Mouse (Mus musculus): ENCODE data around the gene Cinp.

Gene Cinp

DNA sequence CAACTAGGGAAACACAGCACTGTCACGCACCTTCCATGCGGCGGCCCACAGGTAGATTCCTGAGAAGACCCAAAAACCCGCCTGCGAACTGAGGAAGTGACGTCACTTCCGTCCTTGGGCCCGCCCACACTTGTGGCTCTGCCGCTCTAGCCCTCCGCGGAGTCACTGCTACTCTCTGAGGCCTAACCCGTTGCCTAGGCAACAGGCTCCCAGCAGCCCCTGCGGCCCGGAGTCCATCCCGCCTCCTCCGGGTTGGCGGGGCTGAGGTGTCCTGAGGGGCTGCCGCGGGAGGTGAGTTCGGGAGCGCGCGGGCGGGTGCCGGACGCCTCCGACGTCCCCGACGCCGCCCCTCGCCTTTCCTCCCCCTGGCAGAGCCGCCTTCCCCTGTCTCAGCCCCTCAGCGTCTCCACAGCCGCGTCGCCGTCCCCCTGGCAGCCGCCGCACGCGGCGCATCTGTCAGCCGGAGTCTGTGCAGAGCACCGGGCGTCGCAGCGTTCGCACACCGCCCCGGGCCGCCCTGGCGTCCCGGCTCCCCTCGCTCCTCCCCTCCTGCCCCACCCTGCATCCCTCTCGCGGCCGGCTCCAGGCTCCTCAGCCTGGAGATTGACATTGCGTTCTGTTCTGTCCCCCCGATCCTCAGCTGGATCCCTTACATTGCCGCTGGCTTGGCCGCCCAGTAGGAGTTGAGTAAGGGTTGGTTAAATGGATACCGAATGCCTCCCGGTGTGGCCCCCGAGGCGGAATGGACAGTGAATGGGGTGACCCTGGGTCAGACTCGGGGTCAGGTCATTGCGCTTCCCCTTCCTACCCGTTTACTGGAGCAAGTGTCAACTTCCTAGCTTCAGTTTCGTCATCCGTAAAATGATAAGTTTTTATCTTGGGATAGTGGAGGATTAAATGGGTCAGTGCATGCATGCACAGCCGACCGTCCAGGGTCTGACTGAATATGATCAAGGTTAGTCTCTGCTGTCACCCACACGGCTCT is at the start of gene Cinp, which contains the start of gene Tecpr2:
TSS of gene Cinp (minus strand) at position 110 of the 985 bp plus-strand sequence.
TSS of gene Tecpr2 (plus strand) at position 229 of the 985 bp plus-strand sequence.
- DNase-seq, result peak; percentile 98

GRCm38 (mm10) chr12:110937496-110937895 is 48.6 kb upstream of the Cinp start:
- no peak for DNase-seq

DNA sequence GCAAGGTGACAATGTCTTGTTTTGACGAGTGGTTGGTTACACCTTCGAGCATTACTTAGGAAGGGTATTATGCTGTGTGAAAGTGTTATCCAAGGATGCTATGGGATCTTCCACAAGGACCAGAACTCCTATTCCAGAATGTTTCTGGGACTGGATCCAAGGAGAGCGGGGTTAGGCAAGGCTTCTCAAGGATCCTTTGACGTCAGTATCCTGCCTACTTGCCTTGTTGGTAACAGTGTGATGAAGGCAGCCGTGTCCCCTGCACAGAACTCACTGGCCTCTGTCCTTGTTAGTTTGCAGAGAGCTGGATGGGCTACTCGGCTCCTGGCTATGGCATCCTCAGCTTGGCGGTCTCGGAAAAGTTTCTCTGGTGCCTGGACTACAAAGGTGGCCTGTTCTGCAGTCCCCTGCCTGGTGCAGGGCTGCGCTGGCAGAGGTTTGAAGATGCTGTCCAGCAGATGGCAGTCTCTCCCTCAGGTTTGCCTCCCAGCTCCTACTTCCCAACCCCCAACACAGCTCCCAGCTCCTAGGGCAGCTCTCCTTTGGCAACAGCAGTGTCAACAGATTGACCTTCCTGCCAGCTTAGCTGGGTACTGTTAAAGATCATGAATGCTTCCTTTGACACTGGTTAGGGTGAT is 47.2 kb upstream of the Cinp start:
- DNase-seq, result peak; percentile 95

DNA sequence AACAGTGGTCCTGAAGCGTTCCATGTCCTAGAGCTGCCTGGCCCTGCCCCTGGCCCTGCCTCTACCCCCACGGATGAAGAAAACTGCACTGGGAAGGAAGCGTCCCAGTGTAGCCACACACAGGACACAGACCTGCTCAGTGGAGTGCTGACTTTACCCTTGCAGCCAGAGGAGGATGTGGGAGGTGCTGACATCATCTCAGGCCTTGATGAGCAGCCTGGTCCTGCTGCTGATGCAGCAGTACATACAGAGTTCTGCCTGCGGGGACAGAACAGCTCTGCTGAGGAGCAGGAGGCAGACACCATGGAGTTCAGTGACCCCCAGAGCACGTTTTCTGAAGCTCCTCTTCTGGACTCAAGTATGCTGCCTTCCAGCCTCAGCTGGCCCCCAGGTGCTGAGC is 43.9 kb upstream of the Cinp start:
- DNase-seq, result no peak

DNA sequence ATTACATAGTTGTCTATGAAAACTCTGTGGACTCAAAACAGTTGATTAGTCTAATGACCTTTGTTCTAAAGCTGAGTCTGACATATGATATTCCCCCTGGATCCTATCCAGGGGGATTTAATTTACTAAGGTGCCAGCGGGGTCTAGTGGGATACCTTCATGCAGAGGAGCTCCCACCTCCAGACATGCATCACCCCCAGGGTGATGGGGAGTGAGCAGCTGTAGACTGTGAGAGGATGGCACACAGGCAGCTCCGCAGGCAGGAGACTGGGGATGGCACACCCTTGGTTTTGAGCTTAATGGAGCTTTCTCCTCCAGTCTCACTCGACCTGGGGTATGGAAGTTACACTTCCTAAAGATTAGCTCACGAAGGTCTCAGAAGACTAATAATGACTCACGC is 32.6 kb upstream of the Cinp start:
- DNase-seq, result no peak

- no peak for DNase-seq
Observed at GRCm38 (mm10) chr12:110920254-110920653, 31.3 kb upstream of the Cinp start.

DNA sequence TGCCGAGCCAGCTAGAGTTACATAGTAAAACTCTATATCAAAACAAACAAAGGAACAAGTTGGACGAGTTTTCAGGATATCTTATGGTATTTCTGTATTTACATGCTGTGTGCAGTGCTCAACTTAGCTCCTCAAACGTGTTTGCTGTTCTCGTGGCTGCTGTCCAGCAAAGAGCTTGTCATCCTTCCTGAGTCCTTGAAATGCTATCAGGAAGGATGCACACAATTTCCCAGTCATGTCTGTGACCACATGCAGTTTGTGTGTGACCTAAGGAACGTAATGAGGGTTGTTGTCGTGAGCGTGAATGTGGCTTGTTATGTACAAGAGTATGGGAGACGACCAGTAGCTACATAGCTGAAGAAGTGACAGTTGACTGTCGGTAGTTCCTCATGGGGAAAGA is 26.8 kb upstream of the Cinp start:
- DNase-seq, result no peak

DNA sequence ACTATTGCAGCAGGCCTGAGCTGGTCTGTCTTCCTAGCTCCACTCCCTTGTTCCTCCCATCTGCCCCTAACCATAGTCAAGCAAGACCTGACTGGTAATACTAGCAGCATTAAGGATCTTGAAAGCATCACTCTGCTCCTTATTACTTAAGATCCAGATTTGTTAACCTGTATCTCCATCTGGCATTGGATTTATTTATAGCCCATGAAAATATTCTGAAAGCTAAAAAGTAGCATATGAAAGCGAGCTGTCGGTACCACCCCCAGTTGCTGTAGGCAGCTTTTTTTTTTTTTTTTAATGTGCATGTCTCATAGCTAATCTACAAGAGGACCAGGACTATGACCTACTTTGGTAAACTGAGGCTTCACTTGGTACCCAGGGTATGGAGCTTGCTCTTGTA is 21.0 kb upstream of the Cinp start:
- no peak for DNase-seq

DNA sequence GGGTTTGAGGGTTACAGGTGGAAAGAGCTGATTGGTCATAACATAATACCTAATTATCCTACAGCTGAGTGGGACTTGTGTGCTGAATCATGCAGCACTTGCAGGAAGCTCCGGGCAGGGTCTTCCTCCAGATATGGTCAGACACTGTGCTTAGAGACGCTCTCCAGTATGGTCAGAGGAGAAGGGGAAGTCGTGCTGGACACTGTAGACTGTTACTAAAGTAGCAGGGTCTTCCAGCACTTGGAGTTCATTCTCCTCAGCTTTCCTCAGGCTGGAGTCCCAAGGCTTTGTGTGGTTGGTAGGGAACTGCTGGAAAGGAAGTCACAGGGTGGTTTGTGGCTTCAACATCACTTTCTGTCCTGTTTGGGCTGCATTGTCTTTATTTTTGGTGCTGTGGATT is 18.9 kb upstream of the Cinp start:
- no peak for DNase-seq

- DNase-seq, result no peak
Observed at GRCm38 (mm10) chr12:110903536-110903935, 14.6 kb upstream of the Cinp start.

GRCm38 (mm10) chr12:110902106-110902505 is 13.2 kb upstream of the Cinp start:
- no peak for DNase-seq

GRCm38 (mm10) chr12:110891887-110892286 is 2.9 kb upstream of the Cinp start:
- DNase-seq, result no peak

- DNase-seq, result no peak
Observed at GRCm38 (mm10) chr12:110888606-110889005, 339 bp downstream of the Cinp start.

DNA sequence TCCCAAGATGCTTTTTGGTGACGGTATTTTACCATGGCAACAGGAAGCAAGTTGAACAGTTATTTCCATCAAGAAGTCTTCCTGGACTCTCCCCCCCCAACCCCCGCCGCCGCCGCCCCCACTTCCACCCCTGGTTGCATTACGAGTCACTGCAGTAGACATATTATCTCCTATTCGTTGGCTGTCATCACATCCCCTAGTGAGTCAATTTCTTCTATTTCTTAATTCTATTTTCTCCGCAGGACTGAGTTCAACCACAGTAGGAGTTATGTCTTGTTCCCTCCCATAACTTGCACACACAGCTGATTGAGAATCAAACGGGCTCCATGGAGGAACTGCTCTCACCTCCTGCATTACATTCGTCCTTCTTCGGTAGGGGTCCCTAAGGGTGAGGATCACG is 839 bp downstream of the Cinp start:
- no peak for DNase-seq

- DNase-seq, result no peak
Observed at GRCm38 (mm10) chr12:110885251-110885650, 3.7 kb downstream of the Cinp start.

- DNase-seq, result no peak
Observed at GRCm38 (mm10) chr12:110882291-110882690, 6.7 kb downstream of the Cinp start.

DNA sequence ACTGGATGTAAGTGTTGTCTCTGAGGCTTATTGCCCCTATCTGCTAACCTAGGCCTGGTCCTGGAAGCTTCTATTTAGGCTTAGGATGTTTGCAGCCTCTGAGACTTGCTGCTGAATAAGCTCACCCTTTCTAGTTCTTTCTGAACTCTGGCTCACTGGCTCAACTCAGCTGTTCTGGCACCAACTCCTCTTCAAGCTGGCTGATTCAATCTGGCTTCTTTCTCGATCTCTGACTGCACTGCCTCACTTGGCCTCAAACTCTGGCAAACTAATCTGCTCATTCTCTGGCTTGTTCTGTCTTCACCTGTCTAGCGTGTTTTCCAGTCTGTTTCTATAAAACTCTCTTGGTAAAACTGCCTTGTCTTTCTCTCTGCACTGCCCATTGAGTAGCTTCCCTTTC is 13.6 kb downstream of the Cinp start:
- DNase-seq, result no peak

- DNase-seq, result no peak
Observed at GRCm38 (mm10) chr12:110871247-110871646, 17.7 kb downstream of the Cinp start.

GRCm38 (mm10) chr12:110870107-110870506 is 18.8 kb downstream of the Cinp start:
- no peak for DNase-seq

- peak; percentile 61 for DNase-seq
Observed at GRCm38 (mm10) chr12:110865989-110866388, 23.0 kb downstream of the Cinp start.

DNA sequence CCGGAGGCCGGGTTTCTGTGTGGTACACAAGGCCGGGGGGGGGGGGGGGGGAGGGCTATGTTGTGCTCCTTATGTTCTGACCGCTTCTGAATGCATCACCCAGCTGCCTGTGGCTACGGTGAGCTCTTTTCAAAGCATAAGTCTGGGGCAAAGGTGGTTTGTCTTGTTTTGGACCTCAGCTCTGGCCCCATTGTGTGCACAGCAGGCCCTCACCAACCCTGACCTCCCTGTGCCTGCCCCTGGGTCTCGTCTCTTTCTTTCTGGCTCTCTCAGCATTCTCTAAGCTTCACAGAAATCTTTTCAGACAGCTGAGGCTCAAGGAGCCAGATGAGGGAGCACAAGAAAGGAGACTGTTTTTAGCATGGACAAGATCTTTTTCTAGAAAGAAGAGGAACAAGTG is 23.4 kb downstream of the Cinp start:
- DNase-seq, result no peak

- DNase-seq, result no peak
Observed at GRCm38 (mm10) chr12:110864008-110864407, 24.9 kb downstream of the Cinp start.

GRCm38 (mm10) chr12:110861256-110861655 is 27.7 kb downstream of the Cinp start:
- DNase-seq, result no peak

DNA sequence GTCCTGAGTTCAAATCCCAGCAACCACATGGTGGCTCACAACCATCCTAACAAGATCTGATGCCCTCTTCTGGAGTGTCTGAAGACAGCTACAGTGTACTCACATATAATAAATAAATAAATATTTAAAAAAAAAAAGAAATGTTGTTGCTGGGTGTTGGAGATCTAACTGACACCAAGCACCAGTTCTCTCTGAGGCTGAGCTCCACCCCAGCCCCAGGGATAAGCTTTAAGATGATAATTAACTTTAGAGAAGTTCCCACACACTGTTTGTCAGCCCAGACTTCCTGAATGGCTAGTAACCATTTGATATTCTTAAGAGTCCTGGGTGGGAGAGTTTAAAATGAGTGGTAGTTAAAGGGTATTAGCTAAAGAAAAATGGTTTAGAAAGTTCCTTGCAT is 28.7 kb downstream of the Cinp start:
- no peak for DNase-seq
